8 mouse cellular contexts compared by ENCODE assay signal in the genomic region with DNA sequence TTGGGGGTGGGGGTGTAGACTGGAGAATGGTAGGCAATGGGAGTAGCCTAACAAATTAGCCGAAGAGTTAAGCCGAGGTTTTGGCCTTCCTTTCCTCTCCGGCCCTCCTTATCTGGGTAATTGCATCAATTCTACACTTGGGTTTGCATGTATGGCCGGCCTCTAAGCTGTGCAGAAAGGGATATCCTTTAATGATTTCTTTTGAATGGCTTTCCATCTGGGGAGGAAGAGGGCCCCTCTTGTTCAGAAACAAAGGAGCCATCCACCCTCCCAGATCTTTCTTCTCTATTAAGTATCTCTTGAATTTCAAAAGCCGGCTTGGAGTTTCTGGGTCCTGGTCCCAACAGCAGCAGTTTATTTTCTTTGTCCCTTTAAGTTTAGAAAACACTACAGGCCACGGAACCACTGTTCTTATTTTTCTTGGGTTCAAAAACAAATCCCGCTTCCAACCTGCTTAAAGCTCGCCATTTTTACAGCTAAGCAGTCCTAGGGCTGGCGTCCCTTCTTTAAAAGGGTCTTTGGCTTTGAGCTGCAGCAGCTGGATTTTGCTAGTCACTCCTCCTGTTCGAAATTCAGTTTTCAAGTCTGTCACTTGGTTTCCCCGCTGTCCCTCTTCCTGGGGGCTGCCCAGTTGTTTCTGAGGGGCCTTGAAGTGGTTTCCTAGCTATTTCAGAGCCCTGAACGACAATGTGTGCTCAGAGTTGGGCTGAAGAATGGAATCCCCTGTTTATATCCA.
A peak's percentile ranks its signal among the peaks of the same experiment; 100 is the strongest.
DNase-seq lines count a peak whose midpoint lies in the region; ATAC-seq and TF ChIP-seq lines count a peak whose summit lies in the region.

No protein-coding gene starts in this region.

- H3K4me2 ChIP-seq in forebrain, postnatal 0 days (ENCODE audit: low read depth): peak overlapping the region; percentile 53
- H3K4me2 ChIP-seq in liver, postnatal 0 days (ENCODE audit: low read depth, low read length): 0 out of 2 replicates have a peak overlapping the region, but pooled peaks have one; percentile 48

- no peak for TF ChIP-seq EP300 in ES-Bruce4 (IDR thresholded peaks at IDR 0.05; ENCODE audit: insufficient read depth, low read depth, low read length)
- no peak for TF ChIP-seq EP300 in liver, postnatal 0 days (IDR thresholded peaks at IDR 0.05; ENCODE audit: low read depth)

- intact Hi-C loops in gastrocnemius, adult 2 months (cut with DNase I): loop anchor here (10.0 kb wide), 1 partner anchor 148 kb away; no protein-coding TSS in a partner anchor

- no peak for TF ChIP-seq CTCF in gastrocnemius, adult 2 months (IDR thresholded peaks at IDR 0.05)
- TF ChIP-seq CTCF in ES-Bruce4 (IDR thresholded peaks at IDR 0.05; ENCODE audit: low read depth, low read length): no peak
- TF ChIP-seq CTCF in forebrain, postnatal 0 days (IDR thresholded peaks at IDR 0.05; ENCODE audit: low read depth): no peak
- TF ChIP-seq CTCF in liver, postnatal 0 days (IDR thresholded peaks at IDR 0.05; ENCODE audit: low read depth): no peak
- TF ChIP-seq CTCF in cerebellum, adult 2 months (IDR thresholded peaks at IDR 0.05; ENCODE audit: borderline replicate concordance, insufficient read depth, low read depth, low read length): no peak

- peak overlapping the region; percentile 75 for H3K9ac ChIP-seq in ES-Bruce4 (ENCODE audit: low read depth, poor library complexity, severe bottlenecking)
- peak overlapping the region; percentile 42 for H3K9ac ChIP-seq in forebrain, postnatal 0 days
- H3K9ac ChIP-seq in liver, postnatal 0 days (replicated peaks): no peak overlapping the region

- no peak for TF ChIP-seq POLR2A in ES-Bruce4 (IDR thresholded peaks at IDR 0.05; ENCODE audit: insufficient read depth, low read length)
- no peak for TF ChIP-seq POLR2A in cerebellum, adult 2 months (IDR thresholded peaks at IDR 0.05; ENCODE audit: borderline replicate concordance, insufficient read depth, low read length)

- no peaks in the 10 kb centered on the region for H3K4me1 ChIP-seq in ES-Bruce4 (ENCODE audit: control insufficient read depth, insufficient read depth, low read length)
- peaks cover 9% of the 10 kb centered on the region; the same call in 1 of the 2 replicates for H3K4me1 ChIP-seq in forebrain, postnatal 0 days (ENCODE audit: insufficient read depth)
- H3K4me1 ChIP-seq in liver, postnatal 0 days (ENCODE audit: insufficient read depth): peaks cover 3% of the 10 kb centered on the region; the same call in 1 of the 2 replicates
- H3K4me1 ChIP-seq in cerebellum, adult 2 months (ENCODE audit: control insufficient read depth, insufficient read depth, low read length): no peaks in the 10 kb centered on the region

- no peaks in the 10 kb centered on the region; the same call in 1 of the 2 replicates for H3K27me3 ChIP-seq in ES-Bruce4 (ENCODE audit: control insufficient read depth, insufficient read depth, low read length, poor library complexity, severe bottlenecking)
- H3K27me3 ChIP-seq in forebrain, postnatal 0 days (ENCODE audit: insufficient read depth, low read length): no peaks in the 10 kb centered on the region
- peaks cover 17% of the 10 kb centered on the region; the same call in 1 of the 2 replicates for H3K27me3 ChIP-seq in liver, postnatal 0 days (ENCODE audit: insufficient read depth, low read length)
- no peaks in the 10 kb centered on the region; the same call in 1 of the 2 replicates for H3K27me3 ChIP-seq in cerebellum, adult 2 months (ENCODE audit: control insufficient read depth, insufficient read depth, low read length)

- WGBS in forebrain, postnatal 0 days: 16% methylated on average over 12 of the region's 12 CpGs
- 32% methylated on average over 12 of the region's 12 CpGs for WGBS in liver, postnatal 0 days (ENCODE audit: insufficient replicate concordance)
- WGBS in cerebellum, adult 2 months: 71% methylated on average over 12 of the region's 12 CpGs

- H3K4me3 ChIP-seq in gastrocnemius, adult 2 months: peak overlapping the region; percentile 57
- H3K4me3 ChIP-seq in ES-Bruce4 (ENCODE audit: low read depth, low read length): no peak overlapping the region
- peak overlapping the region; percentile 26; the same call in 1 of the 2 replicates for H3K4me3 ChIP-seq in forebrain, postnatal 0 days (ENCODE audit: low read depth, low read length)
- H3K4me3 ChIP-seq in liver, postnatal 0 days (ENCODE audit: low read depth, low read length): no peak overlapping the region
- H3K4me3 ChIP-seq in cerebellum, adult 2 months (replicated peaks; ENCODE audit: insufficient read depth, low read depth, low read length): no peak overlapping the region

- ATAC-seq in forebrain, postnatal 0 days: peak; percentile 49
- ATAC-seq in liver, postnatal 0 days: no peak

- no peak for DNase-seq in gastrocnemius, adult 2 months
- DNase-seq in gastrocnemius, postnatal 10 days: no peak
- no peak for DNase-seq in forebrain, postnatal 0 days
- no peak for DNase-seq in liver, postnatal 0 days
- DNase-seq in spleen, adult 18-20 months: no peak
- DNase-seq in cerebellum, adult 2 months: no peak
- DNase-seq in urinary bladder, postnatal 36 days (ENCODE audit: low spot score in 2 of 2): no peak

- H3K36me3 ChIP-seq in ES-Bruce4 (ENCODE audit: control insufficient read depth, insufficient read depth, low read length, poor library complexity, severe bottlenecking): no peaks in the 10 kb centered on the region
- H3K36me3 ChIP-seq in forebrain, postnatal 0 days (ENCODE audit: insufficient read depth): no peaks in the 10 kb centered on the region
- H3K36me3 ChIP-seq in liver, postnatal 0 days (replicated peaks; ENCODE audit: insufficient read depth, low read length): no peaks in the 10 kb centered on the region

- H3K27ac ChIP-seq in gastrocnemius, adult 2 months: peak overlapping the region; percentile 4; the same call in 1 of the 2 replicates
- H3K27ac ChIP-seq in ES-Bruce4 (ENCODE audit: insufficient read depth, low read length): 0 out of 2 replicates have a peak overlapping the region, but pooled peaks have one; percentile 15
- H3K27ac ChIP-seq in forebrain, postnatal 0 days (ENCODE audit: low read depth, low read length): peak overlapping the region; percentile 58
- H3K27ac ChIP-seq in liver, postnatal 0 days (ENCODE audit: low read depth): no peak overlapping the region
- H3K27ac ChIP-seq in cerebellum, adult 2 months (ENCODE audit: insufficient read depth, low read length): no peak overlapping the region

- no peaks in the 10 kb centered on the region for H3K9me3 ChIP-seq in ES-Bruce4 (replicated peaks; ENCODE audit: control insufficient read depth, insufficient read depth, low read length, poor library complexity, severe bottlenecking)
- no peaks in the 10 kb centered on the region for H3K9me3 ChIP-seq in forebrain, postnatal 0 days (ENCODE audit: low read length)
- H3K9me3 ChIP-seq in liver, postnatal 0 days (ENCODE audit: low read length): no peaks in the 10 kb centered on the region

Comparison
In these comparisons a context has a peak if more than half of its experiments do, and no peak if none do; other contexts are left out.
1. H3K27ac ChIP-seq: peak in gastrocnemius, adult 2 months (single experiment), ES-Bruce4 (single experiment) and forebrain, postnatal 0 days (single experiment); none in liver, postnatal 0 days (single experiment) and cerebellum, adult 2 months (single experiment).
2. H3K4me3 ChIP-seq: peak in gastrocnemius, adult 2 months (single experiment) and forebrain, postnatal 0 days (single experiment); none in ES-Bruce4 (single experiment), liver, postnatal 0 days (single experiment) and cerebellum, adult 2 months (single experiment).